Mouse (Mus musculus): ENCODE results near the gene Zmynd15.

The Zmynd15 gene

GRCm38 (mm10) chr11:70506385-70506784, 47.2 kb downstream of the Zmynd15 start:
- DNase-seq (ENCODE audit: low spot score), result peak; percentile 63

GRCm38 (mm10) chr11:70506962-70507515, 47.8 kb downstream of the Zmynd15 start:
- DNase-seq (ENCODE audit: low spot score), result no peak

- peak; percentile 63 for DNase-seq (ENCODE audit: low spot score)
Measured at GRCm38 (mm10) chr11:70509753-70510564, 50.7 kb downstream of the Zmynd15 start.

- DNase-seq (ENCODE audit: low spot score), result no peak
Measured at GRCm38 (mm10) chr11:70511242-70511641, 52.0 kb downstream of the Zmynd15 start.

- DNase-seq (ENCODE audit: low spot score), result no peak
Measured at GRCm38 (mm10) chr11:70511825-70512224, 52.6 kb downstream of the Zmynd15 start.

- no peak for DNase-seq (ENCODE audit: low spot score)
Measured at GRCm38 (mm10) chr11:70512709-70513342, 53.6 kb downstream of the Zmynd15 start.

- DNase-seq (ENCODE audit: low spot score), result peak; percentile 35
Measured at GRCm38 (mm10) chr11:70513520-70513919, 54.3 kb downstream of the Zmynd15 start.

GRCm38 (mm10) chr11:70514288-70514687, 55.1 kb downstream of the Zmynd15 start, which contains the start of gene Vmo1:
Gene Vmo1 (minus strand): TSS chr11:70514616.
- DNase-seq (ENCODE audit: low spot score), result no peak
